Mouse (Mus musculus) A20 (cell line): ENCODE data around the gene Tbc1d10c.

Experiments used
- DNase-seq: peaks from one replicate; pipeline ENCODE4 v3.0.0-alpha.2; 2011; ENCODE audit warnings: low read depth, low spot score

Tbc1d10c gene

DNA sequence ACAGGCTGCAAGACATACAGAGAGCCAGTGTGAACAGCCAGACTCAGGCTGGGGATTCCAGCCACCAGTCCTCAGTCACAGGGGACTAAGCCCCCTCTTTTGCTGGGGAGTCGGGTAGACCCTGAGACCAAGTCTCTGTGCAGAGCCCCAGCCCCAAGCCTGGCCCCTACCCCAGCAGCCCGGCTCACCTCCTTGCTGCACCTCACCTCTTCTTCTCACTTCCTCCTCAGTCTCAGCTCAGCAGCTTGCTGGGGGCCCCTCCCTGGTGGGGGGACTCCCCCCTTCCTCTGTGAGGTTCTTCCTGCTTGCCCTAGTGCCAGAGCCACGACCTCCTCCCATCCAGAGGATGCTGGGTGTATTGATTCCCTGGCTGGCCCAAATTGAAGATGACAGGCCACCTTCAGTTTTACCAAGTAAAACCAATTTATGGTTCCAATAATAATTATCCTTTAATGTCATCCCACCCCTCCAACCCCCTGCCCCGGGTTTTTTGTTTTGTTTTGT, at the start of gene Tbc1d10c:
Tbc1d10c (minus strand) TSS at position 454 of the 504 bp plus-strand sequence.
- peak; percentile 92 for DNase-seq

DNA sequence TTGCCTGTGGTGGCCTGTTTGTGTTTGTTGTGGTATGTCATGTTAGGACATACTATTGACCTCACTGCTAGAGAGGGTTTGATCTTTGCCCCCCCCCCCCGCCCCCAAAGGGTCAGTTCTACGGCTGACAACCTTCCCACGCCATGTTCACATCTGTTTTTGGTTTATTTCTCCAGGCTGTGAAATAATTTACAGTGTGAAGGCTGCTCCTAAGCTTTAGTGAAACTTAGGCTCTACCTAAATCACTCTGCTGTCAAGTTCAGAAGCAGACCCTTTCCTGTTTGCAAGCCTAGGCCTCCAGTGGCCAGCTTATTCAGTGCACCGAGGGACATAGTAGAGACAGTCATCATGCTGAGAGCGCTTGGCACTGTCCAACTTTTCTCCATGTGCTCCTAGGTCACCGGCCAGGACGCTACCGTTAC, 49.2 kb upstream of the Tbc1d10c start:
- no peak for DNase-seq

DNA sequence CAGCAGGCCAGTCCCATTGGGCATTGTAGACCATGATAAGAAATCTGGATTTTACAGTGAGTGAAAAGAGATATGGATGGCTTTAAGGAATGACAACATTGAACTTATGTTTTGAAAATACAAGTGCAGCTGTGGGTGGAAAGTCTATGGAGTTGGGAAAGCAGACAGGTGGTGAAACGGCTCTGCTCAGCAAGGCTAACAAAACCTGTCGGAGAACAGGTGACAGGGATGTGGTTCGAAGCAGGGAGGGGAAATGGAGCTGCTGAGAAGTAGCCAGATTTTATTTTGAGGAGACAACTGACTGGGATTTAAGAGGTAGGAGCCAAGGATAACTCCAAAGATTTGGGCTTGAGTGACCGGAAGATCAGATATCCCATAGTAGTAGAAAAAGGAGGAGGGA, 43.5 kb upstream of the Tbc1d10c start:
- DNase-seq: no peak

DNA sequence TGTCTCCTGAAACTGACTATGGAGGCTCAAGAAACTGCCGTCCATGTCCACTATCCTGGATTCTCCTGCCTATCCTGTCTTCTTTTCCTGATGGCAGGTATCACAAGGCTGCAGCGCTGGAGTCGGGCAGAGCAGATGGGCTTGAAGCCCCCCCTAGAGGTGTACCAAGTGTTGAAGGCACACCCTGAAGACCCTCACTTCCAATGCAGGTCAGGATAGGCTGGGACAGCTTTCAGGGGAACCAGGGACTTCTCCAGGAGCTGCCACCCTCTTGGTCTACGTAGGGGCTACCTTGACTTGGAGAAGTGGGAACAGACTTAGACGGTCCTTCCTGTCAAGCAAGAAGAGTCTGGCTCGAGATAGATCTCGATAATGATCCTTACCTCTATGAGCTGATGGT, 41.6 kb upstream of the Tbc1d10c start:
- no peak for DNase-seq

DNA sequence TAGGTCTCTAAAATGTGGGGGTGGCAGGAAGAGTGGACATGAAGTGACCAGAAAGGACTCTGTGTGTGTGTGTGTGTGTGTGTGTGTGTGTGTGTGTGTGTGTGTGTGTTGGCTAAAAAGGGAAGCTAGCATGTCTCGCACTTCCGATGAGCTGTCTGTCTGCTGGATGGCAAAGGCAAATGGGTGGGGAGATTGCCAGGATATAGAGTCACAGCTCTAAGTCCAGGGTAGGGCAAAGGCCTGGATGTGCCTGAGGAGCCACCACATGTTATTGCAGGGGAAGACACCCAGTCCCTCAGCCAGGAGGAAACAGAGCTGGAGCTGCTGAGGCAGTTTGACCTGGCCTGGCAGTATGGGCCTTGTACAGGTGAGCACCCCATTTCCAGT, 41.1 kb upstream of the Tbc1d10c start:
- DNase-seq: no peak

DNA sequence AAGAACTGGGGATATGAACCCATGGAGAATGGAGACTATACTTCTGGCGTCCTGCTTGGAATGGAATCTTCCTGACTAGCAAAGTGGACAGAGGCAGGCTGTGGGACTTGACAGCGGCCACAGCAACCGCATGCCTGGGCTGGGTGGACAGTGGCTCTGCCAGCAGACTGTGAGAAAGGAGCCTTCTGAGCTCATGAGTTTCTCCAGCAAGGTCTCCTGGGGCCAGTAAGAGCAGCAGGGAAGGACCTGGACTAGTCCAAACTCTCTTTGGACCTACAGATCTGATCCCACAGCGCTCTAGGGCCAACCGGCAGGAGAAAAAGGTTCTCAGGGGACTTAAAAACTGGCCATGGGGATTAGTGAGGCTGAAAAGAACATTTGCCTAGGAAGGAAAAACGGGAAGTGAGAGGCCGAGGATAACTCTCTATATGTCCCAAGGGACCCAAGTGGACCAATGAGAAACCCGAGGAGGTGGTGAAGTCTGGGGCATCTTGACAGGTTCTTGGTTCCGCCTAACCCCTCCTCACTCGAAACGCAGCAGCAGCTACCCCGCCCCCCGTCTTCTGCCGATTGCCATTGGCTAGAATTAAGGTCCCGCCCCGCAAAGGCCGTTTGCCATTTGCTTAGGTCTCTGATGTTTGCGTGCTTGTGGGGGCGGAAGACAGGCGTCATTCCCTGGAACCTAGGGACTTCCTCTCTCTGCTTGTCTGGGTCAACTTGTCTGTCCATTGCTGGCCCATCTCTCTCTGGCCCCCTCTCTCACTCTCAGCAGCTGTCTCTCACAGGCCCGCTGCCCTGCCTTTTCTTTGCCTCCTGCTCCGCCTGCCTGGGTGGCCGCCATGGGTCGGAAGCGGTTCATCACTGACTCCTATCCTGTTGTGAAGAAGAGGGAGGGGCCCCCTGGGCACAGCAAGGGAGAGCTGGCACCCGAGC, 40.4 kb upstream of the Tbc1d10c start, which contains the start of gene Pold4:
Pold4 (plus strand) TSS at position 647 of the 933 bp plus-strand sequence.
- DNase-seq: peak; percentile 99

DNA sequence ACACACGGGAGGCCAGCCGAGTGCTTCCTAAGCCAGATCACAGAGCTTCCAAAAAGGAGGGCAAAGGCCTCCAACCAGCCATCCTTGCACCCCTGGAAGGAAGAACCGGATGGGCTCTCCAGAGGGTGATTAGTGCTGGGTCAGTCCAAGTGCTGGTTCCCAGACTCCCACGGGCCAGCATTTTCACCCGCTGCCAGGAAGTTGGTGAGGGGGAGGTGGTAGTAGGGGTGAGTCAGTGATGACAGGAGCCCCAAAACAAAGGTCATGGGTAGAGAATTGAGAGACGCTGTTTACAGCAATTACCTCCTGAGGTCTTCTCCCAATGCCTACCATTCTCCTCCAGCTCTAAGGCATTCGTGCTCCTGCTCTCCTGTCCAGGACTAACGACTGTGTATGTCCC, 39.3 kb upstream of the Tbc1d10c start:
- peak; percentile 43 for DNase-seq

DNA sequence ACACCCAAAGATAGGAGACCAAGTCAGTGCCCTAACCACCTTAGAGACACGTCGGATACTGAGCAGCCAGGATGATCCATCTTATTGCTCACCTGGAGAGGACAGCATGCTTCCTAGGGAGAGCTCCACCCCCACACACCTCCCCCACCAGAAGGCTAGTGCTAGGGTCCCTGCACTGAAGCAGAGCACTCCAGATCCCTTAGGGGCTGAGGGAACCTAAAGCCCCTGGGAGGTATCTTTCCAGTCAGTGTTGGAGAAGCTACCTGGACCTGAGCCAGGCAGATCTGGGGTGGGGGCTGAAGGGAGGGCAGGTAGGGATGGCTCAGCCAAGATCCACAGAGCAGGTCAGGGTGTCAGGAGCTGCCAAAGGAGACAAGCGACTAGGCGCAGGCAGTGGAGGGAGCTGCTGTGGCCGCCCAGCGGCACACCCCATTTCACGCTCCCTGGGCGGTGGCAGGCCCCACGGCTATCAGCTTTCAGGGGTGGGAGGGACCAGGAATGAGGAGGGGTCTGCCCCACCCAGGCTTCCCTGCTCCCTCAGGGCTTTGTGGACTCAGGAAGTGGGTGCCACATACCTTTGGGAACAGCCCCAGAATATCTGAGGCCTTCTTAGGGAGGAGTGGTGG, 38.5 kb upstream of the Tbc1d10c start:
- DNase-seq: no peak

DNA sequence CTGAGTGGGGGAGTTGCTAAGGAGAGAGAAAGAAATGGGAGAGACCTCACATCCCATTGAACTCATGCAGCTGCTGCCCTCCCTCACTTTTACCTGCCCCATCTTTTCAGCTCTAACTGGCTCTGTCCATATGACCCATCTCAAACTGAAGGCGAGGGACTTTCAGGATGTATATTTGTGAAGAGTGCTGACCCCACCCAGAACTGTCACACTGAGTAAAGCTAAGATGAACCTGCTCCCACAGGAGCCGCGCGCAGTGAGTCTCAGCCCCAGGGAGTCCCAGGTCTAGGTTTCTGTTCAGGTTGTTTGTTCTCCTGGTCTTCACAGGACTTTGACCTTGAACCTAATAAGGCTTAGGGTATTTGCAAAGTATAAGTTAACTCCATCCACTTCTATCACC, 37.8 kb upstream of the Tbc1d10c start:
- DNase-seq: no peak

DNA sequence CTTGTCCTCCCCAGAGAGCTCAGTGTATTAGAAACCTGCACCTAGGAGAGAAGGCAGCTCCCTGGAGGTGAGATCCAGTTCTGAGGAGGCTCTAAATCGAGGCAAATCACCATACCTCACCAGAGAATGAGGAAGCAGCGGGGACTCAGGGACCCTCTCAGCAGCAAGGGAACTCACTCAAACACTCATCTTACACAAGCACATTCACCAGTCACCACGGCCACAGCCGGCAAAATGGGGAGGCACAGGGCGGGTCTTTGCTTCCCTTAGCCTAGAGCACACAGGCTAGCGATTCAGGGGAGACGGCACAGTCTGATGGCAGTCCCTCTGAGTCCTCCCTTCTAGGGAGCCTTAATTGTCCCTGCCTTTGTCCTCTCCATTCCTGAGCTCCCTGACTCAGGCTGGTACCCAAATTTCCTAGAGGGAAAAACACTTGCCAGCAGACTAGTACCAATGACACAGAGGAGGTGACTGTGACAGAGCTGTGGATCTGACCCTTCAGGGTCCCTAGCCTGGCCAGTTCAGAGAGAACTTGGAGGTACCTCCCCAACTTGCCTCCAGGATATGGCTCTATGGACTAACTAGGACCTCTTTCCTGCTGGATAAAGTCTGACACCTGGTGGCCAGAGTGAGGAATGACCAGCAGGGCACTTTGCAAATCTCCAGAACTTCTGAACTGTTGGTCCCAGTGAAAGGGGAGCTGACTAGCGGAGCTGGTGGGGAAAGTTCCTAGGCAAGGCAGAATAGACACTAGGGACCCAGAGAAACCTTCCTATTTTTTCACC, 37.0 kb upstream of the Tbc1d10c start:
- DNase-seq: peak; percentile 78

DNA sequence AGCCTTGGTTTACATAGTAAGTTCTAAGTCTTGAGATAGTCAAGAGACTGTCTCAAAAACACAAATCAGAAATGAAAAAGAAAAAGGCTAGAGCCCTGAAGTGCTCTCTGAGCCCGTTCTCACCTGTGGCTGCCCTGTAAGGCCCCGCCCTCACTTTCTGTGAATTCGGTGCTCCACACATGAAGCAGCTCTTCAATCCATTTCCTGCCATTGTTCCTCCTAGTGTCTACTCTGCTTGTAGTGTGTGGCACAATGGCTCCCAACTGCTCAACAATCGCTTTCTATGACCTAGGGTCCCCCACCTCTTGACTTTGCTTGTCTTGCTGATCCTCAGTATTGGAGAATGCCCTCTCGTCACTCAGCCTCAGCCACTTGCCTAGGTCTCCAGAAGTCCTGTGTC, 36.4 kb upstream of the Tbc1d10c start:
- no peak for DNase-seq

DNA sequence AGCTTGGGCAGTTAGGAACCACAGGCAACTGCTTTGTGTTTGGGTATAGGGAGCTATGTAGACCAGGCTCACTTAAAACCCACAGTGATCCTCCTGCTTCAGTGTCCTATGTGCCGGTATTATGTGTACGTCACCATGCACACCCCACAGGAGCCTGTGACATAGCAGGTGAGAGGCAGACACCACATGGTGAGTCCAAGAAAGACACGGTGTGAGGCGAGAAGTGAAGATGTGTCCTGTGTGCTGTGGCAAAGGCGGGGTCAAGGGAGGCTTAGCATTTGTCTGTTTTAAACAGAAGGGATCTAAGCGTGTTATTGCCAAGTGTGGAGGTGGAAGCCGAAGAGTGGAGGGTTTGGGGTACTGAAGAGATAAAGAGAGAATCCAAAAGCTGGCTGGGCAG, 35.7 kb upstream of the Tbc1d10c start:
- no peak for DNase-seq

DNA sequence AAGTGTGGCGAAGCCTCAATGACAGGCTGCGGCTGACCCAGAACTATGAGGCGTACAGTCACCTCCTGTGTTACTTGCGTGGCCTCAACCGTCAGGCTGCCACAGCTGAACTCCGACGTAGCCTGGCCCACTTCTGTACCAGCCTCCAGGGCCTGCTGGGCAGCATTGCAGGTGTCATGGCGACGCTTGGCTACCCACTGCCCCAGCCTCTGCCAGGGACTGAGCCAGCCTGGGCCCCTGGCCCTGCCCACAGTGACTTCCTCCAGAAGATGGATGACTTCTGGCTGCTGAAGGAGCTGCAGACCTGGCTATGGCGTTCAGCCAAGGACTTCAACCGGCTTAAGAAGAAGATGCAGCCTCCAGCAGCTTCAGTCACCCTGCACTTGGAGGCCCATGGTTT, 31.1 kb upstream of the Tbc1d10c start:
- DNase-seq: no peak

DNA sequence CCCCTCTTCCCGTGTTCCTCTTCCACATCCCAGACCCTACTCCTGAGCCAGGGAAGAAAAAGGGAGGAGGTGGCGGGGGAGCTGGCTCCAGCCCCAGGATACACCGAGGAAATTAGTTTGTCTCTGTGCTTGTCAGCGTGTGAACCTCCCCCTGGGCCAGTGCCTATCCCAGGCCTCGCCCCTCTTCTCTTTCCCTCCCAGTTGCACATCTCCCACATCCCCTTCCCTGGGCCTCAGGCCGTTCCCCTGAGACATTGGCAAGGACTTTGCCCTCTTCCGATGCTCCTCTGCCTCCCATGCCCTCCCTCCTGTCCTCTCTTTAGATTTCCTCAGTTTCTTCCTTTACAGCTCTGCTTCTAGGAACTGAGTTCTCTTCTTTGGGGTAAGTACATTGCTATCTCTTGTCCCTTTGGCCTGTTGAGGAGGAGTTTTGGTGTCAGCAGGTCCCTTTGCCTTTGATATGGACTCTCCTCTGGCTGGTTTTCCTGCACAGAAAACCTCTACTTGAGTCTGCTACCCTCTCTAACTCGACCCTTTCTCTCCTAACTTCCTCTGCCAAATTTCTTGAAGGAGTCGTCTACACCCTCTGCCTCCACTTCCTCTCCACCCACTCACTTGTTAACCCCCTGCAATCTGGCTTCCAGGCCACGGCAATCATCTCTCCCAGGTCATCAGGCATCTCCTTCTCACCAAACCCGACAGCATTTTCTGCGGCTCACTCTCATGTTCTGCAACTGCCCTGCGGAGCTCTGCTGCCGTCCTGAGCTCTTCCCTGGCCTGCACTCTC, 30.1 kb upstream of the Tbc1d10c start:
- DNase-seq: no peak

DNA sequence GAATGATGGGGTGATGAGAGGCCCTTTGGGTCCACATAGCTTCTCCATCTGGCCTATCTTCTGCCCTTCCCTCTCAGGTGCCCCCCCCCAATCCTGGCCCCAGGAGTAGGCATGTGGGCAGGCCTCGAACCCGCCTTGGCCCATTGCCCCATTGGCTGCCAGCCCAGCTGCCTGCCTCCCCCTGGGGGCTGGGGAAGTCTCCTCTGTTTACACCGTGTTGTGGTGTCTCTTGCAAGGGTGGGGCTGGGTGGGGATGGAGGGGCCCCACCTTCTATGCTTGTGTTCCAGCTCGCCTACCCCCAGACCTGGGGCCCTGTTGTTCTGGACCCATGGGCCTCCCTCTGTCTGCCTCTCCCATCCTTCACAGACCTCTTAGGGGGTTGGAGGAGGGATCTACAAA, 29.3 kb upstream of the Tbc1d10c start:
- no peak for DNase-seq

DNA sequence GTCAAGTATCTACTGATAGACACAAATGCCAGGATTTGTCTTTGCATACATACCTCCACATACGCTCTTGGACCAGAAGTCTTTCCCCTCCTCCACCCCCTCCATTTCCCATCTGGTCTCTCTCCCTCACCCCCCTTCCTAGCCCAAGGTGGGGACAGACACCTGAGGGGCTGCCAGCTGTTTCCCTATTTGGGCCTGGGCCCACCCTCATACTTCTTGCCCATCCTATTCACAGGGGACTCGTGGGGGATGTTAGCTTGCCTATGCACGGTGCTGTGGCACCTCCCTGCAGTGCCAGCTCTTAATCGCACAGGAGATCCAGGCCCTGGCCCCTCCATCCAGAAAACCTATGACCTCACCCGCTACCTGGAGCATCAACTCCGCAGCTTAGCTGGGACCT, 28.9 kb upstream of the Tbc1d10c start:
- DNase-seq: no peak

DNA sequence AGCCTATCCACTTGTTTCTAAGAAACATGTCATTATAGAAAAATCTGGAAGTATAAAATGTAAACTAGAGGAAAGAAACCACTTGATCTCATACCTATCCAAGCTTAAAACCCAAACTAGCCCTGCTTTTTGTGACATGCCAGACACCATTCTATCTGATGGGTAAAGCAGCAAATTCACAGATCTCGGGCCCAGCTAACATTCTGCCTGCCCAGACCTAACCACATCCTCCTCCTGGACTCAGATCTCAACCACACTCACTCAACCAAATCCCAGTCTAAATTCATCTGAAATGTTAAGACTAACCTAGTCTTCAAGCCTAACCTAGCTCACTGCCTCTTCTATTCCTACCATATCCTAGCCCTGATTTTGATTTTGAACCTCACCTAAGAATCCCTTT, 27.7 kb upstream of the Tbc1d10c start:
- DNase-seq: peak; percentile 41

DNA sequence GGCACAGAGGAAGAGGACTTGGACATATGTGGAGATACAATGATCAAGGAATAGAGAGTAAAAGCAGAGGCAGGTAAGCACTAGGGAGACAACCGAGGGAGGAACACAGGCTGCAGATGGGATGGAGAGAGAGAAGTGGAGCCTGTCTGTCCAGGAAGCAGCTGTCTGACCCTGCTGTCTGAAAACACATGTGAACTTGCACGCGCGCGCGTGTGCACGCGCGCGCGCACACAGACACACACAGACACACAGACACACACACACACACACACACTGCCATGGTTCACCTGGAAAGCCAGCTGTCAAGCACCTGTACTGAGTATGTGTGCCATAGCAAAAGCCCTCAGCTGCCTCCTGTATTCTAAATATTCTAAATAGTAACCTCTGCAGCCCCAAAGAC, 27.2 kb upstream of the Tbc1d10c start:
- peak; percentile 28 for DNase-seq

DNA sequence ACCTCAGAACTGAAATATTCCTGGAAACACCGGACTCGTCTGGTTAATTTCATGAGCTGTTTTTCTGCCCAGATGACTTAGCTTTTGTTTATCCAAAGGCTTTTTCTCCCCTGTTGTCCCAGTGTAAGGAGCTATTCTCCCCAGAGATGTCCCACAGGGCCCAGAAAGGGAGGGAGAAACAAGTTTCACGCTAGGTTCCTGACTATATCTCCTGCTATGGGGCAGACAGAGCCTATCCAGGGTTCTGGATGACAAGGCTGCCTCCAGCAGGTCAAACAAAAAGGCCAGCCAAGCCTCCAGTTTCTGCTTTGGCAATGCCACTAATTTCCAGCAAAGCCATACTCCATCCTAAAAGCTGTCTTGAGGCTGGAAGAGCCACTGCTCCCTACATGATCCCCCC, 26.8 kb upstream of the Tbc1d10c start:
- no peak for DNase-seq

DNA sequence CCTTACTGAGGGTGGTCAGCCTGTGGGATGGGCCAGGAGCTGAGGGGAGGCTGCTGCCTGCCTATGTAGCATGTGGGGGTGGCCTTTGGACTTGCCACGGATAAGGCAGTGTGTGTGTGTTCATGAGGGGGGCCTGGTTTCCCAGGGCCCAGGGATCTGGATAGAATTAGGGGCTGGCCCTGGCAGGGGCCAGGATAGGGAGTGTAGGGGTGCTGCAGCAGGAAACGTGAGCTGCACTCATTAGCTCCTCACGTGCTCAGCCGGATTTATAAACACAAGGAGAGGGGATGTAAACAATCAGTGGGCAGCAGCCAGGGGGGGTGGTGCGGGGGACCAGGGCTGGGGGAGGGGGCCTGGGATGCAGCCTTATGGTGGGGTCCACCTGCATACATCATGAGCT, 26.1 kb upstream of the Tbc1d10c start:
- DNase-seq: no peak

DNA sequence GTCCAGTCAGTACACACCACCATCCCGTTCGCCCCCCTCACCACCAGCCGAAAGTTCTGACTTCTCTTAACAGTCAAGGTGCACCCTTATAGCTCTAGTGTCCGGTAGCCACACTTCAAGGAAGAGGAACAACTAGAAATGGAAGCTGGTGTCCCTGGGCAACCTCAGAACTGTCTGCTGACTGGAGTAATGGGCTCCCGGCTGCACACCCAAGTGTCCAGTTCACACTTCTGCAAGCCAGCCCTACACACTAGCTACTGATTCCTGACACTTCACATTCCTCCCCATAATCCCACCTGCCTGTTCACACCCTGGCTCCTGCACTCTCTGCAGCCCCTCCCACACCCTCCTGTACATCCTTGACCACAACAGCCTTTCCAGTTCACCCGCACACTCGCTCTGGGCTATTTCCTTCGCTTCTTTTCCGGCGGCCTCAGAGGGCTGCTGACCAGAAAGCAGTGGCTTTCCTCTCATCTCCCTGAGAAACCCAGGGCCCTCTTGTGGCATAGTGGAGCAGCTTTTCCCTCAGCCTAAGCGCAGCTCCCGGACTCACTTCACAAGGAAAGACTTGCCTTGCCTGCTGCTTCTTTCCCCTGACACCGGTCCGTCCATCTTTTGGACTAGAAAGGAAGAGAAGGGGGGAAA, 25.1 kb upstream of the Tbc1d10c start:
- DNase-seq: no peak
